Mouse (Mus musculus): ENCODE data around the gene Gm20605. TPM values are rescaled to one million over a fixed set of nuclear protein-coding genes. Genes with fewer than 3 reads are reported as not detected.

The Gm20605 gene
- polyA plus RNA-seq (2016; fragmentation: Nextera tagmentation; extraction: Ambion mirVana), result 8.9 and 9.4 TPM in 2 replicates

- Histone ChIP-seq H3K27me3 (replicated peaks) (no peaks in the 10 kb centered on the region), H3K4me1 (peaks cover 38% of the 10 kb centered on the region)
- under 1% methylated on average over 46 of the region's 46 CpGs for WGBS
Measured at GRCm38 (mm10) chr5:137628498-137629305, at the start of gene Gm20605, which contains the start of the genes Fbxo24 and Lrch4. Gene Gm20605 (plus strand): TSS chr5:137629175. Gene Fbxo24 (minus strand): TSS chr5:137629002. Gene Lrch4 (plus strand): TSS chr5:137629121.

GRCm38 (mm10) chr5:137580246-137580645 is 48.7 kb upstream of the Gm20605 start:
- H3K36me3 ChIP-seq, result no peaks in the 10 kb centered on the region
- no peaks in the 10 kb centered on the region for H3K4me1 ChIP-seq
- 86% methylated on average over 6 of the region's 6 CpGs for WGBS
- no peak overlapping the region for H3K27ac ChIP-seq
- H3K9me3 ChIP-seq, result no peaks in the 10 kb centered on the region
- H3K9ac ChIP-seq, result no peak overlapping the region
- no peak overlapping the region for H3K4me3 ChIP-seq
- ATAC-seq (ENCODE audit: low FRiP score, low read depth), result no peak
- H3K27me3 ChIP-seq (replicated peaks), result peaks cover 14% of the 10 kb centered on the region
- no peak overlapping the region for H3K4me2 ChIP-seq (replicated peaks)

More at GRCm38 (mm10) chr5:137628498-137629305, at the start of gene Gm20605, which contains the start of the genes Fbxo24 and Lrch4:
- Histone ChIP-seq H3K4me3 (peak within 1 kb of the TSS; percentile 78), H3K9me3 (no peaks in the 10 kb centered on the region), H3K27ac (peak within 1 kb of the TSS; percentile 86), H3K4me2 (replicated peaks) (peak within 1 kb of the TSS; percentile 79), H3K36me3 (peaks cover 10% of the 10 kb centered on the region), H3K9ac (peak within 1 kb of the TSS; percentile 81)
- ATAC-seq (ENCODE audit: low FRiP score, low read depth), result peak; percentile 99

GRCm38 (mm10) chr5:137582702-137583101 is 46.3 kb upstream of the Gm20605 start:
- Histone ChIP-seq H3K4me1 (no peaks in the 10 kb centered on the region), H3K27me3 (replicated peaks) (peaks cover 14% of the 10 kb centered on the region), H3K36me3 (no peaks in the 10 kb centered on the region), H3K9ac (no peak overlapping the region), H3K4me3 (no peak overlapping the region), H3K4me2 (replicated peaks) (peak overlapping the region; percentile 60), H3K9me3 (no peaks in the 10 kb centered on the region), H3K27ac (no peak overlapping the region)
- 44% methylated on average over 8 of the region's 8 CpGs for WGBS
- ATAC-seq (ENCODE audit: low FRiP score, low read depth), result no peak

GRCm38 (mm10) chr5:137583670-137584169 is 45.3 kb upstream of the Gm20605 start:
- peaks cover 14% of the 10 kb centered on the region for H3K27me3 ChIP-seq (replicated peaks)
- peak overlapping the region; percentile 29 for H3K4me3 ChIP-seq
- H3K27ac ChIP-seq, result no peak overlapping the region
- no peaks in the 10 kb centered on the region for H3K4me1 ChIP-seq
- no peaks in the 10 kb centered on the region for H3K36me3 ChIP-seq
- no peaks in the 10 kb centered on the region for H3K9me3 ChIP-seq
- 17% methylated on average over 27 of the region's 27 CpGs for WGBS
- H3K9ac ChIP-seq, result peak overlapping the region; percentile 56; the same call in 1 of the 2 replicates
- H3K4me2 ChIP-seq (replicated peaks), result peak overlapping the region; percentile 60
- ATAC-seq (ENCODE audit: low FRiP score, low read depth), result peak; percentile 63

GRCm38 (mm10) chr5:137584976-137585375 is 44.0 kb upstream of the Gm20605 start:
- Histone ChIP-seq H3K4me1 (no peaks in the 10 kb centered on the region), H3K9ac (no peak overlapping the region), H3K4me2 (replicated peaks) (no peak overlapping the region), H3K4me3 (no peak overlapping the region), H3K27me3 (replicated peaks) (peaks cover 14% of the 10 kb centered on the region), H3K27ac (no peak overlapping the region), H3K9me3 (no peaks in the 10 kb centered on the region), H3K36me3 (no peaks in the 10 kb centered on the region)
- no peak for ATAC-seq (ENCODE audit: low FRiP score, low read depth)
- 39% methylated on average over 8 of the region's 8 CpGs for WGBS

GRCm38 (mm10) chr5:137590507-137590906 is 38.5 kb upstream of the Gm20605 start:
- 79% methylated on average over 5 of the region's 5 CpGs for WGBS
- Histone ChIP-seq H3K4me1 (no peaks in the 10 kb centered on the region), H3K4me2 (replicated peaks) (no peak overlapping the region), H3K4me3 (no peak overlapping the region), H3K27ac (no peak overlapping the region), H3K27me3 (replicated peaks) (no peaks in the 10 kb centered on the region), H3K9me3 (no peaks in the 10 kb centered on the region), H3K9ac (no peak overlapping the region), H3K36me3 (no peaks in the 10 kb centered on the region)
- no peak for ATAC-seq (ENCODE audit: low FRiP score, low read depth)

- 79% methylated on average over 7 of the region's 7 CpGs for WGBS
- Histone ChIP-seq H3K9me3 (no peaks in the 10 kb centered on the region), H3K36me3 (0 out of 2 replicates have a peak, but pooled peaks cover 12% of the 10 kb centered on the region), H3K4me2 (replicated peaks) (no peak overlapping the region), H3K9ac (no peak overlapping the region), H3K27me3 (replicated peaks) (no peaks in the 10 kb centered on the region), H3K27ac (no peak overlapping the region), H3K4me1 (peaks cover 20% of the 10 kb centered on the region), H3K4me3 (no peak overlapping the region)
- no peak for ATAC-seq (ENCODE audit: low FRiP score, low read depth)
Measured at GRCm38 (mm10) chr5:137595921-137596320, 33.1 kb upstream of the Gm20605 start.

GRCm38 (mm10) chr5:137596601-137597261 is 32.2 kb upstream of the Gm20605 start:
- H3K4me3 ChIP-seq, result no peak overlapping the region
- no peak for ATAC-seq (ENCODE audit: low FRiP score, low read depth)
- H3K9ac ChIP-seq, result no peak overlapping the region
- H3K9me3 ChIP-seq, result no peaks in the 10 kb centered on the region
- peak overlapping the region; percentile 43 for H3K4me2 ChIP-seq (replicated peaks)
- peaks cover 22% of the 10 kb centered on the region for H3K4me1 ChIP-seq
- no peaks in the 10 kb centered on the region for H3K27me3 ChIP-seq (replicated peaks)
- H3K27ac ChIP-seq, result no peak overlapping the region
- H3K36me3 ChIP-seq, result 0 out of 2 replicates have a peak, but pooled peaks cover 12% of the 10 kb centered on the region
- WGBS, result 32% methylated on average over 30 of the region's 30 CpGs

- no peak for ATAC-seq (ENCODE audit: low FRiP score, low read depth)
- H3K9ac ChIP-seq, result no peak overlapping the region
- no peak overlapping the region for H3K4me3 ChIP-seq
- no peaks in the 10 kb centered on the region for H3K9me3 ChIP-seq
- no peaks in the 10 kb centered on the region for H3K27me3 ChIP-seq (replicated peaks)
- 97% methylated on average over 6 of the region's 6 CpGs for WGBS
- H3K4me1 ChIP-seq, result peaks cover 27% of the 10 kb centered on the region
- 0 out of 2 replicates have a peak, but pooled peaks cover 12% of the 10 kb centered on the region for H3K36me3 ChIP-seq
- H3K27ac ChIP-seq, result no peak overlapping the region
- no peak overlapping the region for H3K4me2 ChIP-seq (replicated peaks)
Measured at GRCm38 (mm10) chr5:137597625-137598024, 31.4 kb upstream of the Gm20605 start.

- no peak overlapping the region for H3K9ac ChIP-seq
- no peak for ATAC-seq (ENCODE audit: low FRiP score, low read depth)
- no peaks in the 10 kb centered on the region for H3K9me3 ChIP-seq
- H3K27ac ChIP-seq, result no peak overlapping the region
- H3K36me3 ChIP-seq, result 0 out of 2 replicates have a peak, but pooled peaks cover 12% of the 10 kb centered on the region
- no peak overlapping the region for H3K4me3 ChIP-seq
- H3K4me1 ChIP-seq, result peaks cover 29% of the 10 kb centered on the region
- no peaks in the 10 kb centered on the region for H3K27me3 ChIP-seq (replicated peaks)
- H3K4me2 ChIP-seq (replicated peaks), result no peak overlapping the region
- WGBS, result 85% methylated on average over 2 of the region's 2 CpGs
Measured at GRCm38 (mm10) chr5:137598100-137598826, 30.7 kb upstream of the Gm20605 start.

GRCm38 (mm10) chr5:137599600-137599999 is 29.4 kb upstream of the Gm20605 start:
- Histone ChIP-seq H3K27ac (no peak overlapping the region), H3K4me3 (peak overlapping the region; percentile 64), H3K9me3 (no peaks in the 10 kb centered on the region), H3K4me2 (replicated peaks) (peak overlapping the region; percentile 91), H3K9ac (peak overlapping the region; percentile 86), H3K4me1 (peaks cover 29% of the 10 kb centered on the region), H3K36me3 (0 out of 2 replicates have a peak, but pooled peaks cover 12% of the 10 kb centered on the region), H3K27me3 (replicated peaks) (no peaks in the 10 kb centered on the region)
- 82% methylated on average over 9 of the region's 9 CpGs for WGBS
- ATAC-seq (ENCODE audit: low FRiP score, low read depth), result no peak
